Mouse (Mus musculus) neural tube, embryonic 14.5 days (tissue): ENCODE data around the gene Upk2. TPM values are rescaled to one million over a fixed set of nuclear protein-coding genes. Genes with fewer than 3 reads are reported as not detected.

Source experiments
- ATAC-seq: fragments of 200-750 bp; cut with Nextera tagmentation; 2 replicates; pipeline ENCODE4 v1.8.0; 2017; ENCODE audit warnings: low read depth, mild to moderate bottlenecking, moderate TSS enrichment, moderate library complexity
- H3K27ac ChIP-seq: fragments of 300-500 bp; sonication (generic); 2 replicates; pipeline ENCODE4 v1.5.1; 2014; ENCODE audit warnings: low read depth, mild to moderate bottlenecking, control low read depth, low read length, moderate library complexity, mixed read lengths
- H3K27me3 ChIP-seq: fragments of 300-500 bp; sonication (generic); 2 replicates; pipeline ENCODE4 v1.6.1; 2014; ENCODE audit warnings: low read length; ENCODE audit not compliant: control insufficient read depth, insufficient read depth
- H3K36me3 ChIP-seq: fragments of 300-500 bp; sonication (generic); 2 replicates; pipeline ENCODE4 v1.6.1; 2014; ENCODE audit warnings: low read length, mixed read lengths; ENCODE audit not compliant: control insufficient read depth, insufficient read depth
- H3K4me1 ChIP-seq: fragments of 300-500 bp; sonication (generic); 2 replicates; pipeline ENCODE4 v1.6.1; 2014; ENCODE audit warnings: low read length; ENCODE audit not compliant: control insufficient read depth, insufficient read depth
- H3K4me2 ChIP-seq: fragments of 300-500 bp; sonication (generic); 2 replicates; pipeline ENCODE4 v1.6.1; 2014; ENCODE audit warnings: mild to moderate bottlenecking, low read depth, low read length, control low read depth
- H3K4me3 ChIP-seq: fragments of 300-500 bp; sonication (generic); 2 replicates; pipeline ENCODE4 v1.5.1; 2014; ENCODE audit warnings: low read depth, low read length, control low read depth, mixed read lengths
- H3K9ac ChIP-seq: fragments of 300-500 bp; sonication (generic); replicated peaks from 2 replicates; pipeline ENCODE4 v1.6.1; 2014; ENCODE audit warnings: low read depth, mild to moderate bottlenecking, control low read depth, low read length, mixed read lengths
- H3K9me3 ChIP-seq: fragments of 300-500 bp; sonication (generic); 2 replicates; pipeline ENCODE4 v1.6.1; 2016; ENCODE audit warnings: low read length; ENCODE audit not compliant: control insufficient read depth
- WGBS: fragments of 180-500 bp; shearing (Covaris S2); extraction: QIAGEN DNeasy Blood & Tissue Kit; methylation state at CpG from one replicate; pipeline ENCODE4 v1.1.7; 2014; 5-methylcytosine and 5-hydroxymethylcytosine counted together
- polyA plus RNA-seq: library from polyadenylated mRNA; unstranded; fragments of >200 nt; fragmentation: Nextera tagmentation; extraction: Ambion mirVana; gene quantifications from 2 replicates; pipeline ENCODE4 v1.2.1, GENCODE M21; 2014

Upk2 gene
- polyA plus RNA-seq, 1 experiment from 2014 or later: not detected

GRCm38 (mm10) chr9:44484311-44485104 is 29.7 kb upstream of the Upk2 start:
- WGBS: 37% methylated on average over 7 of the region's 7 CpGs
- H3K9me3 ChIP-seq: no peaks in the 10 kb centered on the region
- H3K27ac ChIP-seq: no peak overlapping the region
- no peaks in the 10 kb centered on the region for H3K36me3 ChIP-seq
- peak overlapping the region; percentile 92 for H3K4me2 ChIP-seq
- peaks cover 62% of the 10 kb centered on the region for H3K4me1 ChIP-seq
- ATAC-seq: no peak
- peak overlapping the region; percentile 79 for H3K4me3 ChIP-seq
- no peaks in the 10 kb centered on the region for H3K27me3 ChIP-seq
- H3K9ac ChIP-seq: peak overlapping the region; percentile 93

GRCm38 (mm10) chr9:44483510-44484044 is 28.8 kb upstream of the Upk2 start:
- WGBS: 1% methylated on average over 12 of the region's 12 CpGs

GRCm38 (mm10) chr9:44483041-44483509 is 28.3 kb upstream of the Upk2 start:
- H3K27me3 ChIP-seq: no peaks in the 10 kb centered on the region
- ATAC-seq: no peak
- peak overlapping the region; percentile 79 for H3K4me3 ChIP-seq
- H3K27ac ChIP-seq: peak overlapping the region; percentile 94
- H3K4me2 ChIP-seq: peak overlapping the region; percentile 92
- H3K4me1 ChIP-seq: peaks cover 47% of the 10 kb centered on the region
- no peaks in the 10 kb centered on the region for H3K36me3 ChIP-seq
- H3K9ac ChIP-seq: peak overlapping the region; percentile 93
- no peaks in the 10 kb centered on the region for H3K9me3 ChIP-seq
- under 1% methylated on average over 29 of the region's 39 CpGs for WGBS

More at GRCm38 (mm10) chr9:44483510-44484044, 28.8 kb upstream of the Upk2 start:
- peak overlapping the region; percentile 94 for H3K27ac ChIP-seq
- peak overlapping the region; percentile 79 for H3K4me3 ChIP-seq
- ATAC-seq: no peak
- H3K9me3 ChIP-seq: no peaks in the 10 kb centered on the region
- peak overlapping the region; percentile 92 for H3K4me2 ChIP-seq
- H3K27me3 ChIP-seq: no peaks in the 10 kb centered on the region
- H3K36me3 ChIP-seq: no peaks in the 10 kb centered on the region
- H3K4me1 ChIP-seq: peaks cover 52% of the 10 kb centered on the region
- H3K9ac ChIP-seq: peak overlapping the region; percentile 93

DNA sequence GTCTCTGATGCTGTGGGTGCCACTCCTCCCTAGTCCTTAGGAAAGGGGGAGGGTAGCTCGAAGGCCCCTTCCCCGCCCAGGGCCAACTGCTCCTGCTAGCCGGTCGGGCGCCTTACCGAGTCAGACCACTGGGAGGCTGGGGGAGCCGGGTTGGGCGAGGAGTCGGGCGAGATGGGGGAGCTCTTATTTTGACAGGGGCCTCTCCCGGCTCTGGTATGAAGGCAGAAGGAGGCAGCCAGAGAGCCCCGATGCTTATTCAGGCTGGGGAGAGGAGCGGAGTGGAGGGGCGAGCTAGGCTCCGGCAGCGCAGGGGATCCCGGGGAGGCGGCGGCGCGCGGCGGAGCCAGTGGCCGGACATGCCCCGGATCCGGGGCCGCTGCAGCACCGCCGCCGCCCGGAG is 27.8 kb upstream of the Upk2 start, which contains the start of gene Bcl9l:
Gene Bcl9l (plus strand): TSS at position 274 of the 400 bp plus-strand sequence.
- H3K4me1 ChIP-seq: peaks cover 44% of the 10 kb centered on the region
- H3K36me3 ChIP-seq: no peaks in the 10 kb centered on the region
- WGBS: under 1% methylated on average over 21 of the region's 31 CpGs
- no peaks in the 10 kb centered on the region for H3K9me3 ChIP-seq
- H3K27me3 ChIP-seq: no peaks in the 10 kb centered on the region
- H3K27ac ChIP-seq: peak within 1 kb of the TSS; percentile 94
- peak within 1 kb of the TSS; percentile 92 for H3K4me2 ChIP-seq
- peak within 1 kb of the TSS; percentile 79 for H3K4me3 ChIP-seq
- peak within 1 kb of the TSS; percentile 93 for H3K9ac ChIP-seq
- peak; percentile 66 for ATAC-seq

DNA sequence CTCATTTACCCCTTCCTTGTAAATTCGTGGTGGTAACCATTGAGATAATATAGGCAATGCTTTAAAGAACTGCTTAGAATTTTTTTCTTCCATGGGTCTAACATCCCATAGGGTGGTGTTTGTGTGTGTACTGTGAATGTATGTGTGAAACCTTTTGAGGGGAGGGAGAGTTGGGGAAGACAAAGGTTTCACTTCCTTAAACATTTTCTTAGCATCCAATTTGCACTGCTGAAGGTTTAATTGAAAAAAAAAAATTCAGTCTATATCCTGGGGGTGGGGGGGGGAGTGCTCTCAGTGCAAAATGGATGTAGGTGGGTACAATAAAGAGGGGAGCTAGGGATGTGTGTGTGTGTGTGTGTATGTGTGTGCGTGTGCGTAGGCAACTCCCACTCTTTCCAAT is 27.3 kb upstream of the Upk2 start:
- Histone ChIP-seq H3K36me3 (no peaks in the 10 kb centered on the region), H3K27me3 (no peaks in the 10 kb centered on the region), H3K27ac (peak overlapping the region; percentile 94), H3K4me3 (peak overlapping the region; percentile 79), H3K9me3 (no peaks in the 10 kb centered on the region), H3K9ac (peak overlapping the region; percentile 93; the same call in 1 of the 2 replicates), H3K4me1 (peaks cover 41% of the 10 kb centered on the region), H3K4me2 (peak overlapping the region; percentile 92)
- ATAC-seq: no peak
- 9% methylated on average over 3 of the region's 3 CpGs for WGBS

DNA sequence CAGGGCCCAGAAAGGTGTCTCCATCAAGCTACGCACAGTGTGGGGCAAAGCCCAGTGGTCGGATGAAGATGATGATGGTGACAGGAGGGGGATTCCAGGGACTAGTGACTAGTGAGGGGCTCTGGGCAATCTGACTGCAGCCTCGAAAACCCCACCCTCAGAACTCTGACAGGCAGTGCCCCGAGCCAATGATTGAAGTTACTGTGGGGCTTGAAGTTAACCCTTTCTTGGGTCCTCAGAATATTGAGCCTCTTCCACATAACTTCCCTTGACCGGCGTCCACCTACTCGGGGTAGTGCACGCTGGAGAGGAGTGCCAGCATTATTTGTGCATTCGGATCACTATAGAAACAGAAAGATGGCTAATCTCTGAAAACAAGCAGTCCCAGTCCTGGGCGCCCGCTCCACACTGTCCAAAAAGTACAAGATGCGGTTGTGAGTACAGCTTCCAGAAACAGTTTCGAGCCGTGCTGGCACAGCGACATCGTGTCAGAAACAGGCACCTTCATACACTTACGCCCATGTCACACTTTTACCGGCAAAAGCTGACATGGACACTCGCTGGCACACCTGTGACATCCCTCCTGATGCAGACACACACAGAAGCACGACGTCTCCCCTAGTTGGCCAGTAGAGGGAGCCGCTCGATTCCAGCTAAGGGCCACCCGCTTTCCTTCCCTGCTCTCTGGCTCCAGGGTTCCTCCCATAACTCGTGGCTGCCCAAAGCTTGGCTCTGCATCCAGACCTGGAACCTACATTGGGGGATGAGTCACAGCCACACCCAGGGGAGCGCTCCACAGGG is 25.1 kb upstream of the Upk2 start:
- ATAC-seq: peak; percentile 56
- H3K4me3 ChIP-seq: peak overlapping the region; percentile 81
- H3K9me3 ChIP-seq: no peaks in the 10 kb centered on the region
- WGBS: 1% methylated on average over 26 of the region's 26 CpGs
- H3K4me1 ChIP-seq: peaks cover 18% of the 10 kb centered on the region
- H3K9ac ChIP-seq: peak overlapping the region; percentile 89
- H3K27ac ChIP-seq: peak overlapping the region; percentile 95
- H3K4me2 ChIP-seq: peak overlapping the region; percentile 98
- no peaks in the 10 kb centered on the region for H3K36me3 ChIP-seq
- H3K27me3 ChIP-seq: no peaks in the 10 kb centered on the region

GRCm38 (mm10) chr9:44478959-44479605 is 24.3 kb upstream of the Upk2 start:
- ATAC-seq: peak; percentile 49
- Histone ChIP-seq H3K4me2 (peak overlapping the region; percentile 98), H3K36me3 (no peaks in the 10 kb centered on the region), H3K27ac (peak overlapping the region; percentile 95), H3K4me1 (peaks cover 11% of the 10 kb centered on the region), H3K4me3 (peak overlapping the region; percentile 81), H3K27me3 (no peaks in the 10 kb centered on the region), H3K9ac (peak overlapping the region; percentile 89), H3K9me3 (no peaks in the 10 kb centered on the region)
- 0% methylated on average over 29 of the region's 29 CpGs for WGBS

- peaks cover 10% of the 10 kb centered on the region for H3K4me1 ChIP-seq
- 0% methylated on average over 24 of the region's 27 CpGs for WGBS
- H3K36me3 ChIP-seq: no peaks in the 10 kb centered on the region
- peak overlapping the region; percentile 98 for H3K4me2 ChIP-seq
- H3K9ac ChIP-seq: peak overlapping the region; percentile 89
- H3K4me3 ChIP-seq: peak overlapping the region; percentile 81
- no peaks in the 10 kb centered on the region for H3K27me3 ChIP-seq
- ATAC-seq: peak; percentile 60
- H3K9me3 ChIP-seq: no peaks in the 10 kb centered on the region
- H3K27ac ChIP-seq: peak overlapping the region; percentile 95
Observed at GRCm38 (mm10) chr9:44478229-44478921, 23.6 kb upstream of the Upk2 start.
